Mouse (Mus musculus): Measurements from ENCODE around the gene Pgpep1l. TPM values are rescaled to one million over a fixed set of nuclear protein-coding genes. Genes with fewer than 3 reads are reported as not detected.

Pgpep1l gene
- polyA plus RNA-seq, 1 experiment, result not detected

- Histone ChIP-seq H3K4me3 (ENCODE audit: insufficient read depth, low read length) (no peak overlapping the region), H3K27ac (ENCODE audit: insufficient read depth, low read depth, low read length) (no peak overlapping the region), H3K4me1 (ENCODE audit: control insufficient read depth, insufficient read depth, low read length) (no peaks in the 10 kb centered on the region)
- TF ChIP-seq POLR2A (IDR thresholded peaks at IDR 0.05; ENCODE audit: borderline replicate concordance, low read depth, low read length) (no peak), CTCF (IDR thresholded peaks at IDR 0.05; ENCODE audit: low read depth, low read length) (no peak)
Observed at GRCm38 (mm10) chr7:68241205-68241604, 22.8 kb downstream of the Pgpep1l start.

DNA sequence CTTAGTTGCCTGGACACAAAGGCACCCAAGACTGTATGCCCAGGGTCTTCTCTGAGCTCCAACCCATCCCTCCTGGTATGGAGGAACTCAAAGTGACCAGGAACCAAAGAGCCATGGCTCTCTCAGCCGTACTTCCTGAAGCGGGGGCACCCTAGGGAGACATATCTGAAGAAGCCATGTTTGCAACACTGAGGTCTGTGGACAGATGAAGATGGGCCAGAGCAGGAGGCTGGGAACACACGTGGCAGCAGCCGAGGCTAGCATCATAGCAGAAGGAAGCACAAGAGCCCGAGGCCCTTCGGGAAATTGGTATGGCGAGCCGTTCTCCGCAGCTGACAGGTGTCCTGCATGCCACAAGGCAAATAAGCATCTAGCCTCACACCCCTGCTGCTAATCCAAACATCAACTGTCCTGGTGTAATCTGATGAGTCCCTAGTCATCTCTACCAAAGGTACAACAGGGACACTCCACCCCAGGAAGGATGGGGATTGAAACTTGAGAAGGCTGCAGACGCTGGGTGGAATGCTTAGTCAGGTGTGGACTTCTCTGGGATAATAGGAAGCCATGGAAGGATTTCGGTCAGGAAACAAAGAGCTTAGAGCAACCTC lies 24.7 kb downstream of the Pgpep1l start:
- Histone ChIP-seq H3K4me3 (ENCODE audit: insufficient read depth, low read length) (no peak overlapping the region), H3K27ac (ENCODE audit: insufficient read depth, low read depth, low read length) (no peak overlapping the region), H3K4me1 (ENCODE audit: control insufficient read depth, insufficient read depth, low read length) (no peaks in the 10 kb centered on the region)
- TF ChIP-seq CTCF (IDR thresholded peaks at IDR 0.05; ENCODE audit: low read depth, low read length) (no peak), POLR2A (IDR thresholded peaks at IDR 0.05; ENCODE audit: borderline replicate concordance, low read depth, low read length) (no peak)

DNA sequence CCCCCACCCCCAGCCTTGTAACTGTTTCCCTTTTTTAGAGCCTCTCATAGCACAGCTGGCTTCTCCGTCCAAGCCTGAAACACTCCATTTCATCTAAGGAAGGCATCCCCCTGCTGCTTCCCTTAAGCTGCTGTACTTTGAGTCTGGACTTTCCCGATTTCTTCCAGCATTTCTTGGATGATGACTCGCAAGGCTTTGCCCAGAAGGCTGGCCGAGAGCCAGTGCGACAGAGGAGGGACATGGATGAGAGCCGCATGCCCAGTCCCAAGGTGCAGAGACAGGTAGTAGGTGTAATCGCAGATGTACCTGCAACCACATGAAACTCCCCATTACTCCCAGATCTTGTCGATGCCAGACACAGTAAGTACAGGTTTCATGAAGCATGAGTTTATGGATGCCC lies 27.2 kb downstream of the Pgpep1l start:
- H3K4me1 ChIP-seq (ENCODE audit: control insufficient read depth, insufficient read depth, low read length), result no peaks in the 10 kb centered on the region
- no peak overlapping the region for H3K27ac ChIP-seq (ENCODE audit: insufficient read depth, low read depth, low read length)
- no peak for TF ChIP-seq POLR2A (IDR thresholded peaks at IDR 0.05; ENCODE audit: borderline replicate concordance, low read depth, low read length)
- TF ChIP-seq CTCF (IDR thresholded peaks at IDR 0.05; ENCODE audit: low read depth, low read length), result no peak
- no peak overlapping the region for H3K4me3 ChIP-seq (ENCODE audit: insufficient read depth, low read length)

DNA sequence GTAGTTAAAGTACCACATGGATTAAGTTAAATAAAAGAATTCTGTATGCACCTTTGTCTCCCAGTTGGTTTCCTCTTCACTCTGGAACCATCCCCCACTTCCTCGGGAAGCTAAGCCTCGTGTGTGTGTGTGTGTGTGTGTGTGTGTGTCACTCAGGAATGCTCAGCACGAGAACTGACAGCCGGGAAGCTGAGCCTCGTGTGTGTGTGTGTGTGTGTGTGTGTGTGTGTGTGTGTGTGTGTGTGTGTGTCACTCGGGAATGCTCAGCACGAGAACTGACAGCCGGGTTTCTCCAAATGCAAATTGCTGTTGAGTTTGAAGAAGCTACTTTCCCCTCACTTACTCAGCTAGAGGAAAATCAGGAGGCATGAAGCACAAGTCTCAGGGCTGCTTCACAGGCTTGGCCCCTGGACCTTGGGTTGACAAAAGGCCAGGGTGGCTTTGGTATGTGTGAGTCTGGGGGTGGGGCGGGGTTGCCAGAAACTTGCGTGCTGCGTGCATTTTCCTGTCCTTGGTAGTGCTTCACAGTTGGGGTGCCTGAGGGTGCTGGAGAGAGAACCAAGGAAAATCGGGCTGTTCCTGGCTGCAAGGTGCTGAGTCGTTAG lies 30.3 kb downstream of the Pgpep1l start:
- Histone ChIP-seq H3K4me3 (ENCODE audit: insufficient read depth, low read length) (no peak overlapping the region), H3K27ac (ENCODE audit: insufficient read depth, low read depth, low read length) (no peak overlapping the region), H3K4me1 (ENCODE audit: control insufficient read depth, insufficient read depth, low read length) (no peaks in the 10 kb centered on the region)
- TF ChIP-seq CTCF (IDR thresholded peaks at IDR 0.05; ENCODE audit: low read depth, low read length) (no peak), POLR2A (IDR thresholded peaks at IDR 0.05; ENCODE audit: borderline replicate concordance, low read depth, low read length) (no peak)

GRCm38 (mm10) chr7:68232521-68232920 lies 31.5 kb downstream of the Pgpep1l start:
- no peak for TF ChIP-seq CTCF (IDR thresholded peaks at IDR 0.05; ENCODE audit: low read depth, low read length)
- TF ChIP-seq POLR2A (IDR thresholded peaks at IDR 0.05; ENCODE audit: borderline replicate concordance, low read depth, low read length), result no peak
- Histone ChIP-seq H3K4me1 (ENCODE audit: control insufficient read depth, insufficient read depth, low read length) (no peaks in the 10 kb centered on the region), H3K27ac (ENCODE audit: insufficient read depth, low read depth, low read length) (no peak overlapping the region), H3K4me3 (ENCODE audit: insufficient read depth, low read length) (no peak overlapping the region)

DNA sequence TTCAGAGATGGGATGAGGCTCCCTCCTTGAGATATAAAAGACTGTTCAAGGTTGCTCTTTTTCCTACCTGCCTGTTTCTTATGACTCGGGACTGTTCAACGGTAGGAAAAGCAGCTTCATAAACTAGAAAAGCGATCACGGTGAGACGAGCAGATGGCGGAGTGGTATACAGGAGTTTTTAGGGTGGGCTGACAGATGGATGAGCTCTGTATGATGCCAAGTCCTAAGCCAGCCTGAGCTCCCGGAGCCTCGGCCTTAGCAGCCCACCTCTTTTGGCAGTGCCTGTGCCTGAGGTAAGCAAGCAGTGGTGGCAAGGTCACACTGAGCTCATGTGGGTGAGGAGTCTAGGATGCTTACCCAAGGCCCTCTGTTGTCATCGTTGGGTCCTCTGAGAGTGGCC lies 33.2 kb downstream of the Pgpep1l start:
- no peak for TF ChIP-seq CTCF (IDR thresholded peaks at IDR 0.05; ENCODE audit: low read depth, low read length)
- TF ChIP-seq POLR2A (IDR thresholded peaks at IDR 0.05; ENCODE audit: borderline replicate concordance, low read depth, low read length), result no peak
- no peak overlapping the region for H3K4me3 ChIP-seq (ENCODE audit: insufficient read depth, low read length)
- no peaks in the 10 kb centered on the region; the same call in 1 of the 2 replicates for H3K4me1 ChIP-seq (ENCODE audit: control insufficient read depth, insufficient read depth, low read length)
- no peak overlapping the region for H3K27ac ChIP-seq (ENCODE audit: insufficient read depth, low read depth, low read length)

DNA sequence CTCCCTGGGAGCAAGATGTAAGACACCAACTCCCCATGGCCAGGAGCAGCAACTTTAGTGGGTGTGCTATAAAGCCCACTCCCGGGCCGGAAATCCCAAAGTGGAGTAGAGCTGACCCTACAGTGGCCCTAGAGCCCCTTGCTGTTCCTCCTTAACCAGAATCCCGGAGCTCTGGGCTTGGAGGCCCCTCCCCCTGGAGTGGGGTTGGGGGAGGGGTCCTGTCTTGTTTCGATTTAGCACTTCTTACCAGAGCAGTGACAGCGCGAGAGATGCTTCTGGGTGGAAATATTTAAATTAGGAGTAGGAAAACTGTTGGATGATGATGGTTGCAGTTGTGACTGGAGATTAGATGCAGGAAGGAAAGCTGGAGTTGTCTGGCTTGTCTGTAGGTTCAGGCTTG lies 35.5 kb downstream of the Pgpep1l start:
- Histone ChIP-seq H3K27ac (ENCODE audit: insufficient read depth, low read depth, low read length) (no peak overlapping the region), H3K4me1 (ENCODE audit: control insufficient read depth, insufficient read depth, low read length) (peaks cover under 1% of the 10 kb centered on the region), H3K4me3 (ENCODE audit: insufficient read depth, low read length) (no peak overlapping the region)
- TF ChIP-seq CTCF (IDR thresholded peaks at IDR 0.05; ENCODE audit: low read depth, low read length) (no peak), POLR2A (IDR thresholded peaks at IDR 0.05; ENCODE audit: borderline replicate concordance, low read depth, low read length) (no peak)

DNA sequence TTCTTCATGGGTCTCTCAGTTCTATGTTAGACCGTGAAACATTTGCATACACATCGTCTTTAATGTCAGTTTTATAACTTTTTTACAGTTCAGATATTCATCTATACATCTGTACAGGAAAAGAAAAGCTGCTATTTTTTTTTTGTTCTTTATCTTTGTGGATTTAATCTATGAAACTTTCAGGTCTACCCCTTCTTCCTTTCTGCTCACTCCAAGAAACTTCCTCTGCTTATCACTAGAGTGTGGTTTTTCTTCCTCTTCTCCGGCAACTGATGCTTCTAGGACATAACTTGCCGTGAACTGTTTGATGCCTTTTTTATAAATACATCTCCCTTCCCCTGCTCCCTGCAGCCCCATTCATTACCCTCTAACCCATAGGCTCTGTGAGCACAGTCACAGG lies 36.4 kb downstream of the Pgpep1l start:
- TF ChIP-seq CTCF (IDR thresholded peaks at IDR 0.05; ENCODE audit: low read depth, low read length) (no peak), POLR2A (IDR thresholded peaks at IDR 0.05; ENCODE audit: borderline replicate concordance, low read depth, low read length) (no peak)
- no peak overlapping the region for H3K27ac ChIP-seq (ENCODE audit: insufficient read depth, low read depth, low read length)
- H3K4me1 ChIP-seq (ENCODE audit: control insufficient read depth, insufficient read depth, low read length), result peaks cover 6% of the 10 kb centered on the region
- H3K4me3 ChIP-seq (ENCODE audit: insufficient read depth, low read length), result no peak overlapping the region

GRCm38 (mm10) chr7:68227021-68227420 lies 37.0 kb downstream of the Pgpep1l start:
- Histone ChIP-seq H3K4me1 (ENCODE audit: control insufficient read depth, insufficient read depth, low read length) (peaks cover 6% of the 10 kb centered on the region), H3K4me3 (ENCODE audit: insufficient read depth, low read length) (no peak overlapping the region), H3K27ac (ENCODE audit: insufficient read depth, low read depth, low read length) (no peak overlapping the region)
- TF ChIP-seq POLR2A (IDR thresholded peaks at IDR 0.05; ENCODE audit: borderline replicate concordance, low read depth, low read length) (no peak), CTCF (IDR thresholded peaks at IDR 0.05; ENCODE audit: low read depth, low read length) (no peak)

DNA sequence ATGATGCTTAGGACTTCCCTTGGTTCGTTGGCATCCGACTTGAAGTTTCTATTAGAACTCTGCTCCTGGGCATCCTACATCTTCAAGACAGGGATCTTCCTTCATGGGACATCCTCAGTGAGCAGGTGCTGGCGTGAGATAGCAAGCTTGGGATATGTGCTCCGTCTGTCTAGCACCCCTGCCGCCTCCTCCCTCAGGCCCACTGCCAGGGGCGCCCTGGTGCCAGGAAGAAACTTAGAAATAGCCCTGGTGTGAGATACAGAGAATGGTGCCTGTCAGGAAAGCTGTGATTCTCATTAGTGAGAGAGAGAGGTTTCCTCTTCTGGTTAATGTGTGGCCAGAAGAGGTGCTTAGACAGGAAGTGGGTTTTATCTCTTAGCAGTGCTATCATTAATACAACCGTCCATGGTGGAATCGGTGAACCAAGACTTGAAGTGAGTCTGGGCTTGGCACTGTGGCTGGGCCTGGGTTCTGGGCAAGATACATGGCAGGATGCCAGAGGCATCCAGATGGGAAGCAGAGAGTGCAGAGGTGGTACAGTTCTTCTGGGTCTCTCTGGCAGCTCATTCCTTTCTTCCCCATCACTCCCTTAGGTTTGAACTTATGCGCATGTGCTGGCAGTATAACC lies 38.5 kb downstream of the Pgpep1l start:
- peaks cover 6% of the 10 kb centered on the region for H3K4me1 ChIP-seq (ENCODE audit: control insufficient read depth, insufficient read depth, low read length)
- TF ChIP-seq POLR2A (IDR thresholded peaks at IDR 0.05; ENCODE audit: borderline replicate concordance, low read depth, low read length) (no peak), CTCF (IDR thresholded peaks at IDR 0.05; ENCODE audit: low read depth, low read length) (no peak)
- no peak overlapping the region for H3K4me3 ChIP-seq (ENCODE audit: insufficient read depth, low read length)
- no peak overlapping the region for H3K27ac ChIP-seq (ENCODE audit: insufficient read depth, low read depth, low read length)

All from bone marrow macrophage, adult 2 months (primary cell).